Mouse (Mus musculus): Measurements from ENCODE around the gene Smim23. TPM values are rescaled to one million over a fixed set of nuclear protein-coding genes. Genes with fewer than 3 reads are reported as not detected.

Smim23 gene
- not detected for total RNA-seq (2023)

DNA sequence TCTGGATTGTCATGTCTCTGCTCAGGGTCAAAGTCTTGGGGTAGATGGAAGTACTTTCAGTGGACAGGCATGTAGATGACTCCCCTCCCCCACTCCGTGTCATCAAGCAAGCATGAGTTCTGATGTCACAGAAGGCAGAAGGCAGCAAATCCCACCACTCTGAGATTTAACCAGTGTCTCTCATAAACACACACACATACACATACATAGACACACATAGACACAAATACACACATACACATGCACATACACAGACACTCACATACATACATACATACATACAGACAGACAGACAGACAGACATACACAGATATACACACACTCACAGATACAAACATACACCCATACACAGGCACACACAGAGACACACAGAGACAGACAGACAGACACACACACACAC lies at the start of gene Smim23:
Gene Smim23, minus strand, starts transcription at position 101 of the 400 bp plus-strand sequence.

Other genes with a start within 250 kb of the Smim23 start
- gene Fbxw11, start 181.9 kb downstream of the Smim23 start, total RNA-seq (2023), result 10 to 100 TPM; 58.9 to 87.3 TPM